Mouse (Mus musculus) stomach, postnatal 0 days (tissue): ENCODE measurements around the gene Il27.

Experiments
- CTCF ChIP-seq: IDR thresholded peaks from 2 replicates; pipeline ENCODE4 v1.5.1; 2016; ENCODE audit warnings: antibody characterized with exemption, low read depth, mild to moderate bottlenecking, moderate library complexity
- EP300 ChIP-seq: optimal IDR thresholded peaks from 2 replicates; pipeline ENCODE3; 2016; ENCODE audit warnings: antibody characterized with exemption

GRCm38 (mm10) chr7:126584506-126584977 lies 10.2 kb downstream of the Il27 start, which contains the start of gene Apobr:
- TF ChIP-seq CTCF (no peak), EP300 (no peak)
